Mouse (Mus musculus) bone marrow, adult 2 months (tissue): ENCODE results near the gene Olfr681. TPM values are rescaled to one million over a fixed set of nuclear protein-coding genes. Genes with fewer than 3 reads are reported as not detected.
"Not testable (repeated sequence)": the region's sequence is repeated elsewhere in the genome, so short reads cannot be mapped to it uniquely, and the experiment has no call there.

Experiments used
- H3K27ac ChIP-seq: fragments of 200-500 bp; 2 replicates; pipeline ENCODE4 v1.5.1; 2012; ENCODE audit warnings: low read depth, mild to moderate bottlenecking, control low read depth, inconsistent platforms, low read length; ENCODE audit not compliant: control insufficient read depth, poor library complexity, insufficient read depth
- H3K4me1 ChIP-seq: fragments of 200-500 bp; 2 replicates; pipeline ENCODE4 v1.6.1; 2011; ENCODE audit warnings: low read length; ENCODE audit not compliant: control insufficient read depth, insufficient read depth
- H3K4me3 ChIP-seq: fragments of 200-500 bp; replicated peaks from 2 replicates; pipeline ENCODE3; 2011; ENCODE audit warnings: mild to moderate bottlenecking, low read depth, low read length, control low read depth; ENCODE audit not compliant: control insufficient read depth
- CTCF ChIP-seq: fragments of 200-500 bp; IDR thresholded peaks from 2 replicates; pipeline ENCODE4 v1.5.1; 2011; ENCODE audit warnings: low read length, control low read depth; ENCODE audit not compliant: control insufficient read depth, insufficient read depth
- POLR2A ChIP-seq: fragments of 200-500 bp; IDR thresholded peaks from 2 replicates; pipeline ENCODE4 v1.6.1; 2011; ENCODE audit warnings: low read depth, mild to moderate bottlenecking, control low read depth, low read length, borderline replicate concordance; ENCODE audit not compliant: control insufficient read depth
- WGBS: fragments of 180-500 bp; shearing (Covaris S2); methylation state at CpG from one replicate; pipeline ENCODE4 v1.1.7; 2018; 5-methylcytosine and 5-hydroxymethylcytosine counted together
- polyA plus RNA-seq: library from polyadenylated mRNA; stranded (reverse); fragments of >200 nt; gene quantifications from 2 replicates; pipeline ENCODE4 v1.2.4, GENCODE M21; 2011; ENCODE audit warnings: low replicate concordance; ENCODE audit not compliant: missing spikeins, insufficient read depth, insufficient read length

Gene Olfr681
- polyA plus RNA-seq, result not detected in 2 replicates

GRCm38 (mm10) chr7:105116536-105116935 lies at the start of gene Olfr681:
TSS of gene Olfr681 (plus strand) at chr7:105116836.
- H3K4me3 ChIP-seq, result no peak within 1 kb of the TSS
- H3K27ac ChIP-seq, result no peak within 1 kb of the TSS
- H3K4me1 ChIP-seq, result no peaks in the 10 kb centered on the region
- TF ChIP-seq CTCF (no peak), POLR2A (no peak)

- no peak within 1 kb of the TSS for H3K27ac ChIP-seq
- TF ChIP-seq POLR2A (no peak), CTCF (no peak)
- WGBS, result 47% methylated on average over 1 of the region's 1 CpGs
- H3K4me3 ChIP-seq, result no peak within 1 kb of the TSS
- no peaks in the 10 kb centered on the region for H3K4me1 ChIP-seq
These were observed 35.7 kb upstream of the Olfr681 start, which contains the start of gene Olfr679 for GRCm38 (mm10) chr7:105080905-105081304. TSS of gene Olfr679 (plus strand) at chr7:105081205.

- not testable (repeated sequence) for H3K27ac ChIP-seq, H3K4me1 ChIP-seq, H3K4me3 ChIP-seq
These were observed 23.9 kb upstream of the Olfr681 start, which contains the start of gene Olfr680-ps1 for GRCm38 (mm10) chr7:105092717-105093116. TSS of gene Olfr680-ps1 (minus strand) at chr7:105092817.

GRCm38 (mm10) chr7:105141275-105141674 lies 24.6 kb downstream of the Olfr681 start:
- H3K4me3 ChIP-seq, result no peak overlapping the region
- WGBS, result 67% methylated on average over 2 of the region's 2 CpGs
- no peaks in the 10 kb centered on the region for H3K4me1 ChIP-seq
- no peak overlapping the region for H3K27ac ChIP-seq
- no peak for TF ChIP-seq CTCF
- TF ChIP-seq POLR2A, result no peak

- TF ChIP-seq CTCF (no peak), POLR2A (no peak)
- Histone ChIP-seq H3K27ac (no peak within 1 kb of the TSS), H3K4me1 (no peaks in the 10 kb centered on the region), H3K4me3 (no peak within 1 kb of the TSS)
- 68% methylated on average over 1 of the region's 1 CpGs for WGBS
These were observed 30.3 kb downstream of the Olfr681 start, which contains the start of gene Olfr683 for GRCm38 (mm10) chr7:105146912-105147311. TSS of gene Olfr683 (minus strand) at chr7:105147012.

- TF ChIP-seq POLR2A, result no peak
- no peak for TF ChIP-seq CTCF
- no peak within 1 kb of the TSS for H3K27ac ChIP-seq
- H3K4me3 ChIP-seq, result no peak within 1 kb of the TSS
- H3K4me1 ChIP-seq, result no peaks in the 10 kb centered on the region
- 76% methylated on average over 1 of the region's 1 CpGs for WGBS
These were observed 46.9 kb downstream of the Olfr681 start, which contains the start of gene Olfr684 for GRCm38 (mm10) chr7:105163553-105163952. TSS of gene Olfr684 (minus strand) at chr7:105163653.

GRCm38 (mm10) chr7:105170773-105171172 lies 54.1 kb downstream of the Olfr681 start:
- H3K4me3 ChIP-seq, result no peak overlapping the region
- no peak overlapping the region for H3K27ac ChIP-seq
- no peak for TF ChIP-seq POLR2A
- TF ChIP-seq CTCF, result no peak
- no peaks in the 10 kb centered on the region for H3K4me1 ChIP-seq
- 39% methylated on average over 4 of the region's 4 CpGs for WGBS

Other genes starting within 250 kb of the Olfr681 start
- gene Olfr665, start 238.8 kb upstream of the Olfr681 start, polyA plus RNA-seq, result not detected in 2 replicates
- not detected in 2 replicates for gene Olfr666, start 220.9 kb upstream of the Olfr681 start, polyA plus RNA-seq
- not detected in 2 replicates for gene Olfr667, start 195.4 kb upstream of the Olfr681 start, polyA plus RNA-seq
- not detected in 2 replicates for gene Olfr668, start 188.8 kb upstream of the Olfr681 start, polyA plus RNA-seq
- gene Olfr669, start 182.6 kb upstream of the Olfr681 start, polyA plus RNA-seq, result not detected in 2 replicates
- not detected in 2 replicates for gene Olfr670, start 154.2 kb upstream of the Olfr681 start, polyA plus RNA-seq
- not detected in 2 replicates for gene Olfr671, start 137.7 kb upstream of the Olfr681 start, polyA plus RNA-seq
- gene Olfr672, start 114.8 kb upstream of the Olfr681 start, polyA plus RNA-seq, result not detected in 2 replicates
- gene Olfr675, start 88.4 kb upstream of the Olfr681 start, polyA plus RNA-seq, result not detected in 2 replicates
- gene Olfr676, start 84.1 kb upstream of the Olfr681 start, polyA plus RNA-seq, result not detected in 2 replicates
- not detected in 2 replicates for gene Olfr677, start 65.5 kb upstream of the Olfr681 start, polyA plus RNA-seq
- not detected in 2 replicates for gene Olfr678, start 52.4 kb upstream of the Olfr681 start, polyA plus RNA-seq
- gene Olfr679, start 35.6 kb upstream of the Olfr681 start, polyA plus RNA-seq, result not detected in 2 replicates
- gene Olfr680-ps1, start 24.0 kb upstream of the Olfr681 start, polyA plus RNA-seq, result not detected in 2 replicates
- gene Olfr683, start 30.2 kb downstream of the Olfr681 start, polyA plus RNA-seq, result not detected in 2 replicates
- gene Olfr684, start 46.8 kb downstream of the Olfr681 start, polyA plus RNA-seq, result not detected in 2 replicates
- gene Olfr685, start 69.2 kb downstream of the Olfr681 start, polyA plus RNA-seq, result not detected in 2 replicates
- gene Olfr686, start 90.6 kb downstream of the Olfr681 start, polyA plus RNA-seq, result not detected in 2 replicates
- not detected in 2 replicates for gene Olfr688, start 171.3 kb downstream of the Olfr681 start, polyA plus RNA-seq
- not detected in 2 replicates for gene Olfr689, start 194.3 kb downstream of the Olfr681 start, polyA plus RNA-seq
- gene Olfr690, start 217.3 kb downstream of the Olfr681 start, polyA plus RNA-seq, result not detected in 2 replicates
- not detected in 2 replicates for gene Olfr691, start 225.4 kb downstream of the Olfr681 start, polyA plus RNA-seq